Mouse (Mus musculus): ENCODE results near the gene Ube2i.

DNA sequence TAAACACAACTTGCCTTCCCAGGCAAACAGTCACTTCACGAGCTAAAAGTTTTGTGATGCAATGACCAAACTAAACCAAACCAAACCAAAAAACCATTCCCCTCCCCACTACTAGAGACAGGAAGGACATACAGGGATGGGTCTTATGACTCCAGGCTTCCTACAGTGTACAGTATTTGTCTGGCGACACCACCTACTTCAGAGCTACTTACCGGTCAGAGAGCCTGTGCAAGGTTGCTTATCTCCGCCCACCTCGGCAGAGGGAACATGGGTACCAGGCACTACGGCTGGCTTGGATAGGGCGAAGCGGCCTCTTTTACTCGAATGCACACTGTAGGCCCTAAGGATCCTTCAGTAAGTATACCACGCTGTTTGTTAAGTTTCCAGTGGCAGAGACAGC, 2.1 kb downstream of the Ube2i start:
- TF ChIP-seq CTCF (IDR thresholded peaks at IDR 0.05) (no peak), POLR2A (IDR thresholded peaks at IDR 0.05; ENCODE audit: insufficient read depth, low read depth, low read length) (no peak), EP300 (IDR thresholded peaks at IDR 0.05; ENCODE audit: insufficient read depth, low read depth, low read length) (no peak)
